Mouse (Mus musculus) limb, embryonic 13.5 days (tissue): ENCODE measurements around the gene Ccdc188. TPM values are rescaled to one million over a fixed set of nuclear protein-coding genes. Genes with fewer than 3 reads are reported as not detected.

Experiments used
- ATAC-seq: fragments of 200-750 bp; cut with Nextera tagmentation; 2 replicates; pipeline ENCODE4 v1.8.0; 2017; ENCODE audit warnings: low read depth, moderate number of reproducible peaks, moderate TSS enrichment; ENCODE audit not compliant: low FRiP score
- H3K27ac ChIP-seq: fragments of 300-500 bp; sonication (generic); 2 replicates; pipeline ENCODE4 v1.5.1; 2015; ENCODE audit warnings: inconsistent platforms, mild to moderate bottlenecking, moderate library complexity
- H3K27me3 ChIP-seq: fragments of 300-500 bp; sonication (generic); 2 replicates; pipeline ENCODE4 v1.6.1; 2015; ENCODE audit warnings: mild to moderate bottlenecking, inconsistent platforms
- H3K36me3 ChIP-seq: fragments of 300-500 bp; sonication (generic); 2 replicates; pipeline ENCODE4 v1.6.1; 2015; ENCODE audit warnings: inconsistent platforms, mild to moderate bottlenecking, moderate library complexity
- H3K4me1 ChIP-seq: fragments of 300-500 bp; sonication (generic); 2 replicates; pipeline ENCODE4 v1.6.1; 2015; ENCODE audit warnings: inconsistent platforms
- H3K4me2 ChIP-seq: fragments of 300-500 bp; sonication (generic); replicated peaks from 2 replicates; pipeline ENCODE4 v1.6.1; 2015; ENCODE audit warnings: inconsistent platforms, mild to moderate bottlenecking, moderate library complexity
- H3K4me3 ChIP-seq: fragments of 300-500 bp; sonication (generic); 2 replicates; pipeline ENCODE4 v1.5.1; 2015; ENCODE audit warnings: moderate library complexity, mild to moderate bottlenecking, inconsistent platforms
- H3K9ac ChIP-seq: fragments of 300-500 bp; sonication (generic); 2 replicates; pipeline ENCODE4 v1.6.1; 2015; ENCODE audit warnings: mild to moderate bottlenecking, inconsistent platforms
- H3K9me3 ChIP-seq: fragments of 300-500 bp; sonication (generic); 2 replicates; pipeline ENCODE4 v1.6.1; 2016; ENCODE audit warnings: inconsistent platforms
- whole genome bisulfite sequencing: fragments of 180-500 bp; shearing (Covaris S2); methylation state at CpG from one replicate; pipeline ENCODE4 v1.1.7; 2015; 5-methylcytosine and 5-hydroxymethylcytosine counted together
- polyA plus RNA-seq: library from polyadenylated mRNA; unstranded; fragments of >200 nt; fragmentation: Nextera tagmentation; extraction: Ambion mirVana; gene quantifications from 2 replicates; pipeline ENCODE4 v1.2.1, GENCODE M21; 2015

The Ccdc188 gene
- polyA plus RNA-seq, 1 experiment from 2014 or later = not detected

DNA sequence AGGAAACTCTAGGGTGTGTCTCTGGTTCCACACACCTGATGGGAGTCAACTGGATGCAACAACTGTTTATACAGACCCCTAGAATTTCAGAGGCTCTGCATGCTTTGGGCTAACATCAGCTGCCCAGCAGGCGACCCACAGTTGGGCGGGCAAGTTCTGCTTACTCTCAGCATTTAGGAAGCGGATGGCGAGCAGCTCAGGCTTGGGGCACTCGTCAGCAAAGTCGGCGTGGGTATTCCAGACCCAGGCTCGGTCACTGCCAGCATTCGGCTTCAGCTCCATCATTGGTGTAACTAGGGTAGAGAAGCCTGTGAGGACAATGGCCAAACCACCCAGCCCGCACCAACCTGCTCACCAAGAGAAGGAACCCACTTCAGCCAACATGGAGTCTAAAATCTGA is 23.9 kb downstream of the Ccdc188 start:
- Histone ChIP-seq H3K9me3 (no peaks in the 10 kb centered on the region), H3K36me3 (peaks cover 88% of the 10 kb centered on the region), H3K27me3 (no peaks in the 10 kb centered on the region), H3K9ac (no peak overlapping the region), H3K4me1 (peaks cover 9% of the 10 kb centered on the region), H3K27ac (no peak overlapping the region), H3K4me3 (no peak overlapping the region), H3K4me2 (no peak overlapping the region)
- WGBS = 93% methylated on average over 10 of the region's 10 CpGs
- no peak for ATAC-seq

DNA sequence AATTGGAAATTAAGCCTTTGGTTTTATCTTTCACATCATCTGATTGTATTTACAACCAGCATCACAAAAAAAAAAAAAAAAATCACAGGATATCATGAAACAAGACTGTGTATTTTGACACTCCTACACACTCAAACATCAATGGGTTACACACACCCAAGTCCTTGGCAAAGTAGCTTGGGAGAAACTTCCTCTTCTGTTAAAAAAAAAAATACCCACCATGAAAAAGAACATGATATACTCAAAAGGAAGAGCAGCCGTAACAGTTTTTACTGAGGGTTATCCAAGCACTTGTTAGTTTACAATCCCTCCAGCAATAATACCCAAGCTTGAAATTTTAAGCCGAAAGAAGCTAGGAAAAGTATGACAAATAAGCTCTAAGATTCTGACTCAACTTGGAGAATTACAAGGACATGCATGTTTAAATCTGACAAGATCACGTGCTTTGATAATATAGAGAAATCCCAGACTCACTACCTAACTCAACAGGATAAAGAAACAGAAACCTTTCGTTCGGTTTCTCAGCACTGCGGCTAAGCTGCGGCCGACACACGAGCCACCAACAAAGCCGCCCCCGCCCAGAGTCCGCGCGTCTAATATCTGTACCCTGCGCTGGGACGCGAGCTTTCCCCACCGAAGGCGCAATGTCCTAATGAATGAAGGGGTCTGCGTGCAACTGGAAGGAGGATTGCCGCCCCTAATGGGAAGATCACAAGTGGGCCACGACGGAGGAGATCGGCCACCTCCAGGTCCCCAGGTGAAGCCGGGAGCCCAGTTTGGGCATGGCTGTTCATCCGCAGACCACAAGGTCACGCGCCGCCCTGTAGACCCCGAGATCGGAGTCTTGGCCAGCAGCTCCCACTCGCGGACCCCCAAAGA is 30.1 kb downstream of the Ccdc188 start:
- Histone ChIP-seq H3K36me3 (peaks cover 63% of the 10 kb centered on the region), H3K9ac (peak overlapping the region; percentile 94), H3K27me3 (no peaks in the 10 kb centered on the region), H3K4me2 (peak overlapping the region; percentile 96), H3K4me1 (peaks cover 43% of the 10 kb centered on the region), H3K27ac (peak overlapping the region; percentile 88), H3K9me3 (no peaks in the 10 kb centered on the region), H3K4me3 (peak overlapping the region; percentile 94)
- under 1% methylated on average over 33 of the region's 33 CpGs for WGBS
- no peak; the same call in 1 of the 2 replicates for ATAC-seq

- Histone ChIP-seq H3K4me2 (peak within 1 kb of the TSS; percentile 96), H3K27ac (peak within 1 kb of the TSS; percentile 95), H3K36me3 (peaks cover 63% of the 10 kb centered on the region), H3K4me1 (peaks cover 43% of the 10 kb centered on the region), H3K27me3 (no peaks in the 10 kb centered on the region), H3K9me3 (no peaks in the 10 kb centered on the region), H3K4me3 (peak within 1 kb of the TSS; percentile 94), H3K9ac (peak within 1 kb of the TSS; percentile 94)
- WGBS = 0% methylated on average over 94 of the region's 102 CpGs
- peak; percentile 95 for ATAC-seq
Observed at GRCm38 (mm10) chr16:18248433-18249363, 31.0 kb downstream of the Ccdc188 start, which contains the start of the genes Trmt2a and Ranbp1. Gene Trmt2a, plus strand, starts transcription at chr16:18248679. Gene Ranbp1, minus strand, starts transcription at chr16:18248732.

DNA sequence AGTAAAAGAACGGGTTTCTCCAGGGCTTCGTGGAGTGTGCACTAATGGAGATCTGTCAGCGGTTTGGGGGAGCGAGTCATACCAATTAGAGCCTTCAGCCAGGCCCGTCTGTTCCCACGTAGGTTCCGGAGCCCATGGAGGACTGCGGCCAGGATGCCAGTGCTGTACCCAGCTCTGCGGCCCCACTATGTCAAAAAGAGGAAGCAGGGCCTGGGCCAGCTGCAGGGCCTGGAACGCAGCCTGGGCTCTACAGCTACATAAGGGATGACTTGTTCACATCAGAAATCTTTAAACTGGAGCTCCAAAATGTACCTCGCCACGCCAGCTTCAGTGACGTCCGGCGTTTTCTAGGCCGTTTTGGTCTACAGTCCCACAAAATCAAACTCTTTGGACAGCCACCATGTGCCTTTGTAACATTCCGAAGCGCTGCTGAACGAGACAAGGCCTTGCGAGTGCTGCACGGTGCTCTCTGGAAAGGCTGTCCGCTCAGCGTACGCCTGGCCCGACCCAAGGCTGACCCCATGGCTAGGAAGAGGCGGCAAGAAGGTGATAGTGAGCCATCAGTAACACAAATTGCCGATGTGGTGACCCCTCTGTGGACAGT is 31.8 kb downstream of the Ccdc188 start:
- H3K9me3 ChIP-seq = no peaks in the 10 kb centered on the region
- H3K9ac ChIP-seq = peak overlapping the region; percentile 94
- peaks cover 63% of the 10 kb centered on the region for H3K36me3 ChIP-seq
- WGBS = 7% methylated on average over 27 of the region's 27 CpGs
- H3K27ac ChIP-seq = peak overlapping the region; percentile 95
- peak overlapping the region; percentile 94 for H3K4me3 ChIP-seq
- H3K4me2 ChIP-seq = peak overlapping the region; percentile 96
- no peaks in the 10 kb centered on the region for H3K27me3 ChIP-seq
- peak; percentile 2; the same call in 1 of the 2 replicates for ATAC-seq
- peaks cover 43% of the 10 kb centered on the region for H3K4me1 ChIP-seq

DNA sequence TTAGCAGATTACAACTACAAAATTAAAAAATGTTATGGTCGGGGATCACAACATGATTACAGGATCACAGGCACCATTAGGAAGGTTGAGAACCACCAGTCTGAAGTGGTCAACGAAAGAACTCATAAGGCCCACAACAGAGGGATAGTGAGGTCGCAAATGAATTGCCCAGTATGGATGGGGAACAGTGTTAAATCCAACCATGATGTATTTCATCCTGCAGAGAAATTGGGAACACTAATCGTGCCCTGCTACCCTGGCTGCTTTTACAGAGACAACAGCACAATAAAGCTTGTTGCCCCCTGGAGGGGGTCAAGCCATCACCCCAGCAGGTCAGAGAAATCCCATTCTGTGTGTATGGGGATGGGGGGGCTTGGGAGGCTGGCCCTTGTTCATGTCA is 32.6 kb downstream of the Ccdc188 start:
- H3K4me2 ChIP-seq = peak overlapping the region; percentile 96
- H3K4me1 ChIP-seq = peaks cover 43% of the 10 kb centered on the region
- no peak for ATAC-seq
- no peaks in the 10 kb centered on the region for H3K9me3 ChIP-seq
- 0 out of 2 replicates have a peak overlapping the region, but pooled peaks have one; percentile 28 for H3K27ac ChIP-seq
- H3K9ac ChIP-seq = peak overlapping the region; percentile 94
- H3K27me3 ChIP-seq = no peaks in the 10 kb centered on the region
- H3K36me3 ChIP-seq = peaks cover 63% of the 10 kb centered on the region
- H3K4me3 ChIP-seq = peak overlapping the region; percentile 94
- 65% methylated on average over 4 of the region's 4 CpGs for WGBS

DNA sequence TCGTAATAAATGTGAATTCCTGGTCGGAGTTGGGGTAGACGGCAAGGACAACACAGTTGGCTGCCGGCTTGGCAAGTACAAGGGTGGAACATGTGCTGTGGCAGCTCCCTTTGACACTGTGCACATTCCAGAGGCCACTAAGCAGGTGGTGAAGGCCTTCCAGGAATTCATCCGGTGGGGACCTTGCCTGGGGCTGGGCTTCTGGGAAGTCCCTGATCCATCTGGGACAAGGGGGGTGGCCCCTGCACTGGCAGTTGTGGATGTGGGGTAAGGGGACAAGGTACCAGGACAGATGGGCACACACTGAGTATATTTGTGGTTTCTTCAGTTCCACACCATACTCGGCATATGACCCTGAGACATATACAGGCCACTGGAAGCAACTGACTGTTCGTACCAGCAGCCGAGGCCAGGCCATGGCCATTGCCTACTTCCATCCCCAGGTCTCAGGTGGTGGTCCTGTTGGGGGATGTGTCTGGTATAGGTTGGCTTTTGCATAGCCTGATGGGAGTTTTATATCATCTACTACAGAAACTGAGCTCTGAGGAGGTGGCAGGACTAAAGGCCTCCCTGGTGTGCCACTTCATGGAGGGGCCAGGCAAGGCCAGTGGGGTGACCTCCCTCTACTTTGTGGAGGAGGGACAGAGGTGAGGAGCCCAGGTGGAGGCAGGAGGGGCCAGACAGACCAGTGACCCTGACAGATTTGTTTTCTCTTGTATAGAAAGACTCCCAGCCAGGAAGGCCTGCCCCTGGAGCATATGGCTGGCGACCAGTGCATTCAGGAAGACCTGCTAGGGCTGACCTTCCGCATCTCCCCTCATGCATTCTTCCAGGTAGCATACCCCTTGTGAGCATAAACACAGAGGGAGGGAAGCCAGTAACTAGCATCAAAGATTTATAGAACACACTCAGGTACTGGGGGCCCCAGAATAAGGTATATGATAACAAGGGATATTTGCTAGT is 33.4 kb downstream of the Ccdc188 start:
- Histone ChIP-seq H3K4me3 (peak overlapping the region; percentile 94), H3K36me3 (peaks cover 62% of the 10 kb centered on the region), H3K9me3 (no peaks in the 10 kb centered on the region), H3K9ac (peak overlapping the region; percentile 94), H3K4me2 (peak overlapping the region; percentile 96), H3K27me3 (no peaks in the 10 kb centered on the region), H3K27ac (peak overlapping the region; percentile 28; the same call in 1 of the 2 replicates), H3K4me1 (peaks cover 38% of the 10 kb centered on the region)
- WGBS = 64% methylated on average over 10 of the region's 10 CpGs
- ATAC-seq = no peak

GRCm38 (mm10) chr16:18252736-18253135 is 35.1 kb downstream of the Ccdc188 start:
- Histone ChIP-seq H3K27ac (no peak overlapping the region), H3K4me1 (peaks cover 24% of the 10 kb centered on the region), H3K9me3 (no peaks in the 10 kb centered on the region), H3K4me3 (no peak overlapping the region), H3K9ac (no peak overlapping the region), H3K27me3 (no peaks in the 10 kb centered on the region), H3K4me2 (no peak overlapping the region), H3K36me3 (peaks cover 69% of the 10 kb centered on the region)
- 78% methylated on average over 6 of the region's 6 CpGs for WGBS
- no peak for ATAC-seq

DNA sequence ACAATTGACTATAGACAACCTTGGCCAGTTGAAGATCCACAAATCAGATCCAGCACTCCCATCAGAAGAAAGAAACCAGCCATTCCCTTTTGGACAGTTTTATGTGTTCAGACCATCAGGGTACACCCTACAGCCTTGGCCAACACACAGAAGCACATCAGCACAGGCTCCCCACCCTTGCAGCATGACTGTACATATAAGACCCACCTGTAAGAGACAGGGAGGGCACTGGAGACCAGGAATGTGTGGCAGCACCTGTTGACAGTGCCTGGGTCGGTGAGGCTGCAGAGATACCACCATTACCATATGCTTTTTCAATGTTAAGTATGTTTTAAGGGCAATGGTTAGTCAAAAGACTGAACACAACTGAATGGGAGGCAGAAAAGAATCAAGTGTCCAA is 36.2 kb downstream of the Ccdc188 start:
- no peak for ATAC-seq

DNA sequence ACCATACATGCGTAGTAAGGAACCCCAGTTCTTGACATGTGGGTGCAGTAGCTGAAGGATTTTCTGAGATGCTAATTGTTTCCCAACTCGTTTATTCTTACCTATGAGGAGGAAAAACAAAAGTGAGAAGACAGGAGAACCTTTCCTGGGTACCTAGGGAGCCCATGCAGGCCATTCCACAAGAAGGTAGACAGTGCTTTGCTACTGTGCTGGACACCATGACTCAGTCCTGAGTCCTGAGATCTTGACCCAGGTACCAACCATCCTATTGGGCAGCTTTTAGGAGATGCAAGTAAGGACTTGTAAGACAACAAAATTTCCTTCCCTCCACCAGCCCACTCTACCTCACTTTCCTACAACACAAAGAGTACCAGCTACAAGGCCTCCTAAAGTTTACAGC is 40.5 kb downstream of the Ccdc188 start, which contains the start of gene Gm49776:
Gene Gm49776 (minus strand): TSS at position 101 of the 400 bp plus-strand sequence.
- no peaks in the 10 kb centered on the region for H3K27me3 ChIP-seq
- WGBS = 90% methylated on average over 2 of the region's 2 CpGs
- H3K4me1 ChIP-seq = no peaks in the 10 kb centered on the region
- no peaks in the 10 kb centered on the region for H3K9me3 ChIP-seq
- H3K27ac ChIP-seq = no peak within 1 kb of the TSS
- H3K4me2 ChIP-seq = no peak within 1 kb of the TSS
- H3K36me3 ChIP-seq = peaks cover 94% of the 10 kb centered on the region
- H3K4me3 ChIP-seq = no peak within 1 kb of the TSS
- H3K9ac ChIP-seq = no peak within 1 kb of the TSS
- no peak for ATAC-seq

More for the DNA sequence above, 36.2 kb downstream of the Ccdc188 start:
- Histone ChIP-seq H3K4me3 (no peak overlapping the region), H3K4me1 (peaks cover 24% of the 10 kb centered on the region), H3K27ac (no peak overlapping the region), H3K9me3 (no peaks in the 10 kb centered on the region), H3K4me2 (no peak overlapping the region), H3K36me3 (peaks cover 80% of the 10 kb centered on the region), H3K27me3 (no peaks in the 10 kb centered on the region), H3K9ac (no peak overlapping the region)
- WGBS = 88% methylated on average over 1 of the region's 1 CpGs

GRCm38 (mm10) chr16:18265024-18265423 is 47.3 kb downstream of the Ccdc188 start:
- H3K9me3 ChIP-seq = no peaks in the 10 kb centered on the region
- WGBS = 83% methylated on average over 2 of the region's 2 CpGs
- no peaks in the 10 kb centered on the region for H3K27me3 ChIP-seq
- H3K4me1 ChIP-seq = no peaks in the 10 kb centered on the region
- no peak overlapping the region for H3K4me2 ChIP-seq
- no peak overlapping the region for H3K9ac ChIP-seq
- peaks cover 89% of the 10 kb centered on the region for H3K36me3 ChIP-seq
- no peak overlapping the region for H3K4me3 ChIP-seq
- no peak overlapping the region for H3K27ac ChIP-seq
- no peak for ATAC-seq

DNA sequence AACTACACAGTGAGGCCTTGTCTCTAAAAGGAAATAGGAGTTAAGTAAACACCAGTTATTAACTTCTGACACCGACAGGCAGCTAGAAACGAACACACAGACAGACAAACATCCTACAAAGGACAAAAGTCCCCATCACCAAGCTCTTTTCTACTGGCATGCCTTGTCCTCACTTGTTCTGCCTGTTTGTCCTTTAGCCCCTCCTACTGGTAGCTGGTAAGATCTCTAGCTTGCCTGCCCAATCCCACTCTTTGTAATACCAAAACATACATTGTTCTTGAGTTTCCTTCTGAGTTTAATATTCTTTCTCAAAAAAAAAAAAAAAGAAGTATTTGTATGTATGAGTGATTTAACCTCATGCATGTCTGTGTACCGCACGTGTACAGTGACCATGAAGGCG is 50.5 kb downstream of the Ccdc188 start:
- no peak overlapping the region for H3K9ac ChIP-seq
- no peaks in the 10 kb centered on the region for H3K4me1 ChIP-seq
- no peak overlapping the region for H3K4me3 ChIP-seq
- H3K27ac ChIP-seq = no peak overlapping the region
- H3K36me3 ChIP-seq = peaks cover 93% of the 10 kb centered on the region
- H3K27me3 ChIP-seq = no peaks in the 10 kb centered on the region
- H3K9me3 ChIP-seq = no peaks in the 10 kb centered on the region
- no peak overlapping the region for H3K4me2 ChIP-seq
- WGBS = 94% methylated on average over 5 of the region's 5 CpGs
- no peak for ATAC-seq
